In the genomic region with DNA sequence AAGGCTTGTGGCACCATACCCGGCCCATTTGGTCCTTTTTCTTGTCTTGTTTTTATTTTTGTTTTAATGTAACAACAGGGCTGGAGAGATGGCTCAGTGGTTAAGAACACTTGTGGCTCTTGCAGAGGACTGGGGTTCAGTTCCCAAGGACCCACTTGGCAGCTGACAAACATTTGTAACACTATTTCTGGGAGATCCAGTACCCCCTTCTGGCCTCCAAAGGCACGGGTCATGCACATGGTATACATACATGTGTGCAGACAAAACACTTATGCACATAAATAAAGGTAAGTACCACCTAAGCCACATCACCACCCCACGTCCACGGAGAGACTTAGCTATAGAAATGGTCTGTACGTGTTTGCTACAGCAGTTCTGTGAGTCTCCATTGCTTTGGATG, we compare ENCODE assay signal across 31 mouse cellular contexts.
"Had no signal": no experiment of that assay in that cellular context is flagged by ENCODE, and none has a peak within 500 bp of the region (broad histone marks: within the 10 kb centered on the region; RNA-seq: fewer than 3 reads in every experiment).

No protein-coding gene starts in this region.

- H3K27ac ChIP-seq: left cerebral cortex, adult 2 months; limb, embryonic 10.5 days; limb, embryonic 12.5 days; limb, embryonic 13.5 days; limb, embryonic 15.5 days; liver, embryonic 12.5 days; liver, embryonic 13.5 days; liver, embryonic 14.5 days; liver, embryonic 15.5 days; lung, embryonic 15.5 days; macrophage; midbrain, embryonic 10.5 days; midbrain, embryonic 12.5 days; midbrain, embryonic 13.5 days; neural tube, embryonic 12.5 days had no signal

- H3K9me3 ChIP-seq: limb, embryonic 10.5 days; limb, embryonic 12.5 days; limb, embryonic 13.5 days; limb, embryonic 15.5 days; liver, embryonic 12.5 days; liver, embryonic 13.5 days; liver, embryonic 15.5 days; lung, embryonic 15.5 days; megakaryocyte, embryonic 14.5 days; midbrain, embryonic 10.5 days; midbrain, embryonic 12.5 days; midbrain, embryonic 13.5 days; neural tube, embryonic 12.5 days had no signal

- H3K4me2 ChIP-seq: limb, embryonic 12.5 days; limb, embryonic 13.5 days; limb, embryonic 15.5 days; liver, embryonic 11.5 days; liver, embryonic 12.5 days; liver, embryonic 13.5 days; liver, embryonic 15.5 days; lung, embryonic 14.5 days; lung, embryonic 15.5 days; midbrain, embryonic 12.5 days; midbrain, embryonic 13.5 days; neural tube, embryonic 12.5 days had no signal

- H3K4me3 ChIP-seq: left cerebral cortex, adult 2 months; limb, embryonic 10.5 days; limb, embryonic 12.5 days; limb, embryonic 13.5 days; limb, embryonic 15.5 days; liver, embryonic 12.5 days; liver, embryonic 13.5 days; liver, embryonic 15.5 days; lung, embryonic 15.5 days; megakaryocyte, embryonic 14.5 days; midbrain, embryonic 10.5 days; midbrain, embryonic 12.5 days; midbrain, embryonic 13.5 days; myocyte; neural tube, embryonic 12.5 days had no signal

- H3K9ac ChIP-seq: limb, embryonic 12.5 days; limb, embryonic 13.5 days; limb, embryonic 15.5 days; liver, embryonic 12.5 days; liver, embryonic 13.5 days; liver, embryonic 14.5 days; liver, embryonic 15.5 days; liver, postnatal 0 days; lung, embryonic 14.5 days; lung, embryonic 15.5 days; midbrain, embryonic 12.5 days; midbrain, embryonic 13.5 days; neural tube, embryonic 12.5 days had no signal

- ATAC-seq: liver, embryonic 12.5 days; liver, postnatal 0 days; lung, postnatal 0 days; midbrain, embryonic 13.5 days; midbrain, embryonic 16.5 days had no signal

- DNase-seq: left cerebral cortex, postnatal 4 days; liver; liver, embryonic 13.5 days; liver, postnatal 0 days; lung, adult 18-20 months; lung, adult 2 months; lung, embryonic 14.5 days; lung, postnatal 10 days; lung, postnatal 14 days; lung, postnatal 36 days; lung, postnatal 4 days; midbrain, embryonic 14.5 days had no signal

- H3K4me1 ChIP-seq: limb, embryonic 13.5 days; midbrain, embryonic 12.5 days; neural tube, embryonic 12.5 days had no signal

- H3K36me3 ChIP-seq: liver, embryonic 15.5 days; midbrain, embryonic 13.5 days had no signal

- H3K27me3 ChIP-seq: limb, embryonic 12.5 days; limb, embryonic 13.5 days; limb, embryonic 15.5 days; liver, embryonic 12.5 days; liver, embryonic 13.5 days; liver, embryonic 15.5 days; lung, embryonic 15.5 days; megakaryocyte, embryonic 14.5 days; midbrain, embryonic 12.5 days; midbrain, embryonic 13.5 days; neural tube, embryonic 12.5 days had no signal
